Comparison of ENCODE assay signal across 10 mouse cellular contexts in genomic region chr6:52102699-52103098, GRCm38 (mm10). TPM values are rescaled to one million over a fixed set of nuclear protein-coding genes. Genes with fewer than 3 reads are reported as not detected.
DNase-seq lines count a peak whose midpoint lies in the region; ATAC-seq and TF ChIP-seq lines count a peak whose summit lies in the region.
"Had no signal": no experiment of that assay in that cellular context is flagged by ENCODE, and none has a peak within 500 bp of the region (broad histone marks: within the 10 kb centered on the region; RNA-seq: fewer than 3 reads in every experiment).

No protein-coding gene starts in this region.

- TF ChIP-seq CTCF in kidney, postnatal 0 days (IDR thresholded peaks at IDR 0.05; ENCODE audit: low read depth), result peak; percentile 28; the same call in 1 of the 2 replicates

- H3K4me1 ChIP-seq in kidney, postnatal 0 days (replicated peaks; ENCODE audit: insufficient read depth, low read length), result peaks cover 4% of the 10 kb centered on the region; the same call in 1 of the 2 replicates
- peaks cover 6% of the 10 kb centered on the region; the same call in 1 of the 2 replicates for H3K4me1 ChIP-seq in kidney, embryonic 14.5 days (ENCODE audit: control insufficient read depth, insufficient read depth, low read length)
- H3K4me1 ChIP-seq in ES-E14 (ENCODE audit: control insufficient read depth in 2 of 2, insufficient read depth in 2 of 2, low read length in 2 of 2, poor library complexity in 1 of 2), result peaks cover 2 to 7% of the 10 kb centered on the region in 2 experiments; a peak in 1 of 4 replicates

- H3K36me3 ChIP-seq in kidney, postnatal 0 days (ENCODE audit: insufficient read depth, low read length), result no peaks in the 10 kb centered on the region
- no peaks in the 10 kb centered on the region for H3K36me3 ChIP-seq in kidney, embryonic 14.5 days (ENCODE audit: control insufficient read depth, insufficient read depth, low read length)
- H3K36me3 ChIP-seq in ES-E14 (ENCODE audit: control insufficient read depth, insufficient read depth, low read length, poor library complexity, severe bottlenecking), result peaks cover 4% of the 10 kb centered on the region

- no peaks in the 10 kb centered on the region for H3K27me3 ChIP-seq in kidney, postnatal 0 days (ENCODE audit: insufficient read depth, low read length)
- H3K27me3 ChIP-seq in kidney, embryonic 14.5 days (ENCODE audit: control insufficient read depth, insufficient read depth, low read length), result no peaks in the 10 kb centered on the region
- H3K27me3 ChIP-seq: Patski had no signal

- no peak overlapping the region for H3K9ac ChIP-seq in kidney, postnatal 0 days (ENCODE audit: low read depth, low read length)
- H3K9ac ChIP-seq in kidney, embryonic 14.5 days (ENCODE audit: low read depth, low read length), result no peak overlapping the region
- H3K9ac ChIP-seq in ES-E14 (ENCODE audit: insufficient read depth, low read depth, low read length, poor library complexity, severe bottlenecking), result peak overlapping the region; percentile 72; the same call in 1 of the 2 replicates

- ATAC-seq in kidney, postnatal 0 days (replicated peaks; ENCODE audit: low FRiP score, low read depth), result no peak
- ATAC-seq in kidney, embryonic 14.5 days (ENCODE audit: low FRiP score, low TSS enrichment), result no peak
- ATAC-seq in inflammation-experienced regulatory T-cells, adult 6 months, result no peak
- ATAC-seq: Patski had no signal

- peak overlapping the region; percentile 15; the same call in 1 of the 2 replicates for H3K4me2 ChIP-seq in kidney, postnatal 0 days (ENCODE audit: low read length)
- no peak overlapping the region for H3K4me2 ChIP-seq in kidney, embryonic 14.5 days (replicated peaks; ENCODE audit: low read depth, low read length)

- no peak overlapping the region for H3K4me3 ChIP-seq in kidney, postnatal 0 days (replicated peaks; ENCODE audit: low read depth, low read length)
- no peak overlapping the region for H3K4me3 ChIP-seq in kidney, embryonic 14.5 days (ENCODE audit: low read length)
- H3K4me3 ChIP-seq in ES-E14 (ENCODE audit: insufficient read depth in 1 of 2, low read depth in 1 of 2, low read length in 2 of 2, poor library complexity in 1 of 2, severe bottlenecking in 1 of 2), result peak overlapping the region; percentile 58 to 64

- in situ Hi-C loops in ES-E14 (cut with MboI; ENCODE audit: low sequenced_read_pairs in 2 of 2, unreplicated experiment in 2 of 2), result no loop called here

- H3K27ac ChIP-seq in kidney, postnatal 0 days, result no peak overlapping the region
- H3K27ac ChIP-seq in kidney, embryonic 14.5 days (ENCODE audit: low read depth, low read length), result no peak overlapping the region
- peak overlapping the region; percentile 3; the same call in 1 of the 2 replicates for H3K27ac ChIP-seq in ES-E14 (ENCODE audit: insufficient read depth, low read depth, low read length, poor library complexity, severe bottlenecking)

- peak; percentile 58 for DNase-seq in kidney, postnatal 0 days (ENCODE audit: low spot score)
- DNase-seq in ES-E14 (ENCODE audit: low read depth, low spot score) (no peak), ZHBTc4 (ENCODE audit: low read depth, low spot score) (peak; percentile 94)
- DNase-seq in lung, postnatal 36 days, result peak; percentile 22
- no peak for DNase-seq in thymus, postnatal 36 days

- H3K9me3 ChIP-seq in kidney, postnatal 0 days (replicated peaks; ENCODE audit: low read length), result no peaks in the 10 kb centered on the region
- no peaks in the 10 kb centered on the region for H3K9me3 ChIP-seq in kidney, embryonic 14.5 days (ENCODE audit: control insufficient read depth, low read length)
- H3K9me3 ChIP-seq in ES-E14 (ENCODE audit: control insufficient read depth, insufficient read depth, low read depth, low read length), result no peaks in the 10 kb centered on the region

- WGBS in kidney, postnatal 0 days, result 34% methylated on average over 8 of the region's 8 CpGs
- 34% methylated on average over 8 of the region's 8 CpGs for WGBS in kidney, embryonic 14.5 days

TF ChIP-seq in ES-E14, 5 proteins besides CTCF, POLR2A, EP300 and RAD21:
- no peak for TF ChIP-seq ZC3H11A (IDR thresholded peaks at IDR 0.05; ENCODE audit: borderline replicate concordance, low read depth, low read length)
- no peak for TF ChIP-seq MAFK (IDR thresholded peaks at IDR 0.05; ENCODE audit: insufficient read depth, low read depth, low read length)
- no peak for TF ChIP-seq ZNF384 (IDR thresholded peaks at IDR 0.05; ENCODE audit: low read depth, low read length)
- TF ChIP-seq CHD2 (IDR thresholded peaks at IDR 0.05; ENCODE audit: low read depth, low read length), result no peak
- TF ChIP-seq HCFC1 (IDR thresholded peaks at IDR 0.05; ENCODE audit: borderline replicate concordance, insufficient read depth, low read length), result no peak

RNA-seq across cellular contexts. Expression of gene Hoxa1, which starts 55.4 kb away (rescaled TPM):
- 0.33 and 0.64 TPM in 2 replicates for polyA plus RNA-seq in kidney, postnatal 0 days (2015; fragmentation: Nextera tagmentation; extraction: Ambion mirVana)
- polyA plus RNA-seq in kidney, embryonic 14.5 days (2014; fragmentation: Nextera tagmentation; extraction: Ambion mirVana), result 0.64 and 1.0 TPM in 2 replicates
- 1.1 and 3.5 TPM in 2 replicates for total RNA-seq in ES-E14 (2012; rRNA removed)
- polyA plus RNA-seq in inflammation-experienced regulatory T-cells, adult 6 months (2017; shearing (Covaris generic)), result not detected
- total RNA-seq: left cerebral cortex, adult 8-10 months; neutrophil, adult 5-6 weeks had no signal

Comparison
In these comparisons a context has a peak if more than half of its experiments do, and no peak if none do; other contexts are left out.
1. DNase-seq: peak in kidney, postnatal 0 days (single experiment), ZHBTc4 (single experiment) and lung, postnatal 36 days (single experiment); none in ES-E14 (single experiment) and thymus, postnatal 36 days (0 of 2).
2. H3K4me3 ChIP-seq: peak in ES-E14 (2 of 2); none in kidney, postnatal 0 days (single experiment) and kidney, embryonic 14.5 days (single experiment).